Comparison of ENCODE assay signal across 8 mouse cellular contexts in the genomic region with DNA sequence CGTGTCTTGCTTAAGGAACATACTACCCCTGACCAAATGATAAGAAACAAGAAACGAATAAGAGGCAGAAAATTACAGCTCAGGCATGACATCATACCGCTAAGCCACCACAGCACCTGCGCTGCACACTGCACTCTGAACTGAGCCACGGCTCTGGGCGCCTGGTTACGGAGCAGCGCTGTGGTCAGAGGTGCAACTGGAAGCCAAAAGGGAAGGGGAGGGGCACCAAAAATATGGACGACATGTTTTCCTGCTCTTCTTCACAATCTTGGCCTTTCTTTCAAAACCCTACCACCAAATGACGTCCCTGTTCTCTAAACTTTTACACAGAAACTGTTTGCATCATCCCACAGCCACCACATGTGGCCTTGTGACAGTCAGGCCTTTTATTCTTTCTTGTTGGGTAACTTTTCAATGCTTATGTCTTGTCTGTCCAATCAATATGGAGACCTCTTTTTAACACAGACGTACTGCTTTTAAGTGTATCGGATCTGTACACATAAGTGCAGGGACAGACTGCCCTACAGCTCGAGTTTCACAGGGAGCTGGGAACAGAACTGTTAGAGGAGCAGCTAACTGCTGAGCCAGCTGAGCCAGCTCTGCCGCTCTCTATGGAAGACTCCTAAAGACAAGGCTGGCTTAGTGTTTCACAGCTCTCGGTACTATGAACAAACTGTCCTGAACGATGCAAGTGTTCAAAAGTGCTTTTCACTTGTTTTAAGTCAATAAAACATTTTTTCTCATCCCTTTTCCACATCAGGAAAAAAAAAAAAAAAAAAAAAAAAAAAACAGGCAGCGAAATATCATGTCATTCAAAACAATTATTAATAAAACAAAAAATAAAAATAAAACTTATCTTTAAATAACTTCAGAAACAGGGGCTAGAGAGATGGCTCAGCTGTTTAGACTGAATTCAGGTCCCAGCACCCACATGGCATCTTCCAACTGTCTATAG. TPM values are rescaled to one million over a fixed set of nuclear protein-coding genes. Genes with fewer than 3 reads are reported as not detected.
A peak's percentile ranks its signal among the peaks of the same experiment; 100 is the strongest.
DNase-seq lines count a peak whose midpoint lies in the region; ATAC-seq lines count a peak whose summit lies in the region.

No protein-coding gene starts in this region.

- DNase-seq in embryonic facial prominence, embryonic 11.5 days (ENCODE audit: low spot score), result peak; percentile 10
- DNase-seq in embryonic facial prominence, embryonic 10.5 days (ENCODE audit: low spot score), result no peak
- DNase-seq in CD8-positive naive resting alpha-beta T cell, adult 2 months (ENCODE audit: low read depth in 2 of 2, low spot score in 2 of 2), result peak; percentile 73 to 77
- no peak for DNase-seq in frontal cortex, postnatal 14 days (ENCODE audit: low spot score in 2 of 2)
- DNase-seq in layer of hippocampus, adult 9-11 months, result no peak

- no peaks in the 10 kb centered on the region for H3K9me3 ChIP-seq in embryonic facial prominence, embryonic 11.5 days (replicated peaks; ENCODE audit: control insufficient read depth, low read length)
- no peaks in the 10 kb centered on the region for H3K9me3 ChIP-seq in embryonic facial prominence, embryonic 10.5 days
- no peaks in the 10 kb centered on the region for H3K9me3 ChIP-seq in neural tube, embryonic 15.5 days (replicated peaks)

- H3K27me3 ChIP-seq in embryonic facial prominence, embryonic 11.5 days (ENCODE audit: control insufficient read depth, insufficient read depth, low read length), result no peaks in the 10 kb centered on the region
- H3K27me3 ChIP-seq in embryonic facial prominence, embryonic 10.5 days (replicated peaks; ENCODE audit: low read depth, poor library complexity, severe bottlenecking), result no peaks in the 10 kb centered on the region
- no peaks in the 10 kb centered on the region for H3K27me3 ChIP-seq in neural tube, embryonic 15.5 days (replicated peaks)

- WGBS in embryonic facial prominence, embryonic 11.5 days, result 74% methylated on average over 17 of the region's 17 CpGs
- 76% methylated on average over 17 of the region's 17 CpGs for WGBS in embryonic facial prominence, embryonic 10.5 days
- WGBS in neural tube, embryonic 15.5 days, result 80% methylated on average over 17 of the region's 17 CpGs

- no peak for ATAC-seq in embryonic facial prominence, embryonic 11.5 days (replicated peaks; ENCODE audit: insufficient number of reproducible peaks, low FRiP score, low TSS enrichment, low read depth)
- ATAC-seq in hematopoietic stem cell, adult 5-6 weeks (replicated peaks in 1 of 2; ENCODE audit: insufficient read depth in 1 of 2, low FRiP score in 2 of 2, low TSS enrichment in 1 of 2, low read depth in 1 of 2, poor library complexity in 2 of 2, severe bottlenecking in 2 of 2), result peak; percentile 76 to 80
- peak; percentile 65 for ATAC-seq in monocyte, adult 5-6 weeks (replicated peaks; ENCODE audit: insufficient number of reproducible peaks, low FRiP score, low TSS enrichment, poor library complexity, severe bottlenecking)
- no peak for ATAC-seq in neural tube, embryonic 15.5 days (ENCODE audit: low FRiP score)

- no peak overlapping the region for H3K9ac ChIP-seq in embryonic facial prominence, embryonic 11.5 days (replicated peaks; ENCODE audit: low read length)
- no peak overlapping the region for H3K9ac ChIP-seq in neural tube, embryonic 15.5 days (replicated peaks)

- no peak overlapping the region for H3K27ac ChIP-seq in embryonic facial prominence, embryonic 11.5 days (replicated peaks; ENCODE audit: low read depth, low read length)
- H3K27ac ChIP-seq in embryonic facial prominence, embryonic 10.5 days (replicated peaks), result no peak overlapping the region
- H3K27ac ChIP-seq in neural tube, embryonic 15.5 days (replicated peaks), result no peak overlapping the region

- no peak overlapping the region for H3K4me3 ChIP-seq in embryonic facial prominence, embryonic 11.5 days (ENCODE audit: low read depth, low read length)
- H3K4me3 ChIP-seq in embryonic facial prominence, embryonic 10.5 days, result no peak overlapping the region
- no peak overlapping the region for H3K4me3 ChIP-seq in neural tube, embryonic 15.5 days (replicated peaks)

- no peaks in the 10 kb centered on the region for H3K4me1 ChIP-seq in embryonic facial prominence, embryonic 11.5 days (ENCODE audit: control insufficient read depth, insufficient read depth, low read length)
- H3K4me1 ChIP-seq in embryonic facial prominence, embryonic 10.5 days, result peaks cover 21% of the 10 kb centered on the region
- peaks cover 5% of the 10 kb centered on the region; the same call in 1 of the 2 replicates for H3K4me1 ChIP-seq in neural tube, embryonic 15.5 days

- H3K4me2 ChIP-seq in embryonic facial prominence, embryonic 11.5 days (ENCODE audit: low read depth, low read length), result no peak overlapping the region
- no peak overlapping the region for H3K4me2 ChIP-seq in neural tube, embryonic 15.5 days

- H3K36me3 ChIP-seq in embryonic facial prominence, embryonic 11.5 days (replicated peaks; ENCODE audit: control insufficient read depth, insufficient read depth, low read depth, low read length), result no peaks in the 10 kb centered on the region
- H3K36me3 ChIP-seq in embryonic facial prominence, embryonic 10.5 days (replicated peaks), result no peaks in the 10 kb centered on the region
- H3K36me3 ChIP-seq in neural tube, embryonic 15.5 days, result no peaks in the 10 kb centered on the region

RNA-seq across cellular contexts. Expression of a gene that starts 43.3 kb away (rescaled TPM):
- polyA plus RNA-seq in embryonic facial prominence, embryonic 11.5 days (2014; fragmentation: Nextera tagmentation; extraction: Ambion mirVana), result 30.4 and 32.6 TPM in 2 replicates
- 29.2 and 29.3 TPM in 2 replicates for polyA plus RNA-seq in embryonic facial prominence, embryonic 10.5 days (2016; fragmentation: Nextera tagmentation; extraction: Ambion mirVana)
- total RNA-seq in hematopoietic stem cell, adult 5-6 weeks (2017), result 141 and 147 TPM in 2 replicates
- total RNA-seq in monocyte, adult 5-6 weeks (2017), result 598 to 656 TPM (median 610 TPM) in 3 replicates
- polyA plus RNA-seq in neural tube, embryonic 15.5 days (2015; fragmentation: Nextera tagmentation; extraction: Ambion mirVana), result 18.1 and 31.0 TPM in 2 replicates

Comparison
In these comparisons a context has a peak if more than half of its experiments do, and no peak if none do; other contexts are left out.
1. DNase-seq: peak in embryonic facial prominence, embryonic 11.5 days (single experiment) and CD8-positive naive resting alpha-beta T cell, adult 2 months (2 of 2); none in embryonic facial prominence, embryonic 10.5 days (single experiment), frontal cortex, postnatal 14 days (0 of 2) and layer of hippocampus, adult 9-11 months (single experiment).
2. ATAC-seq: peak in hematopoietic stem cell, adult 5-6 weeks (2 of 2) and monocyte, adult 5-6 weeks (single experiment); none in embryonic facial prominence, embryonic 11.5 days (single experiment) and neural tube, embryonic 15.5 days (single experiment).